Mouse (Mus musculus): Measurements from ENCODE around the gene Nr2f6.
"Not testable (repeated sequence)": the region's sequence is repeated elsewhere in the genome, so short reads cannot be mapped to it uniquely, and the experiment has no call there.

The Nr2f6 gene

DNA sequence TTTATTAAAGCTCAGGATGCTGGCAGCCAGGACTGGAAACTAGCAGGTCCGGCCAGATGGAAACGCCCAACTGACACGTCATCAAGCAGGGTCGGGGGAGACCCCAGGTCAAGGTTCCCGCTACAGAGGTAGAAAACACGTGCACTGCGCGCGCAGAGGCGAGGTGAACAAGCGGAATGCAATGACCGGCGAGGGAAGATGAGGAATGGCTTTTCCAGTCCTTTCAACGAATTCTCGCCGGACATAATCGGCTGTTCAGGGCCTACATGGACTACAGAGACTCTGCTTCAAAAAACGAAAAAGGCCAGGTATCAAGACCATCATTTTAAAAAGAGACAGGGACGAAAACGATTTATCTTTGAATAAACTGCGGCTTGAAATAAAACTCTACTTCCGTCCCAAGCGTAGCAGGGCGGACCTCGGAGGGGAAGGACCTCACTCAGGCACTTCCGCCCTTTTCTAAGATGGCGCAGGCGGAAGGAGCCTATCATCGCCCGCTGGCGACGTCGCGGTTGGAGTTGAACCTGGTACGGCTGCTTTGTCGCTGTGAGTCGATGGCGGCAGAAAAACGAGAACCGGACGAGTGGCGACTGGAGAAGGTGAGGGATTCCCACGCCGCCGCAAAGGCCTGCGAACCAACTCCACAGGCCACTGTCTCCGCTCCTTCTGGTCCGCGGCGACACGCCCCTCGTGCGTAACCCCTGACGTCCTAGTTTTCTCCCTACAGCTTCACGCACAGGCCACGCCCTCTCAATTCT lies 14.8 kb downstream of the Nr2f6 start, which contains the start of gene Use1:
Use1 (plus strand) TSS at position 78 of the 758 bp plus-strand sequence.
- peak; percentile 95 for DNase-seq

DNA sequence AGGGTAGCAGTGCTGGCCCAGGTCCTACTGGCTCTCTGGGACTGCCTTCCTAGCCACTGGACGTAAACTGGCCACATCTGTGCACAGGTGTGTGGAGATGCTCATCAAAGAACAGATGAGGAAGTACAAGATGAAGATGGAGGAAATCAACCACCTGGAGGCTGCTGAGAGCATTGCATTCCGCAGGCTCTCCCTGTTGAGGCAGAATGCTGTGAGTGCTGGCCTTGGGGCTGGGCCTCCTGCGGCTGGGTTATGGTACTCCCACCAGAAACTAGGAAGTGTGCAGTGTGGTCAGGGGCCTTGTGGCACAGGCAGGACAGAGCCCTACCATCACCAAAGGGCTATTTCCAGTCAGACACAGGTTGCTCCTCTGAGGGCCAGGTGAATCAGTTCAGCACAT lies 23.7 kb downstream of the Nr2f6 start:
- DNase-seq, result no peak

GRCm38 (mm10) chr8:71351520-71351919 lies 30.2 kb downstream of the Nr2f6 start:
- no peak for DNase-seq

DNA sequence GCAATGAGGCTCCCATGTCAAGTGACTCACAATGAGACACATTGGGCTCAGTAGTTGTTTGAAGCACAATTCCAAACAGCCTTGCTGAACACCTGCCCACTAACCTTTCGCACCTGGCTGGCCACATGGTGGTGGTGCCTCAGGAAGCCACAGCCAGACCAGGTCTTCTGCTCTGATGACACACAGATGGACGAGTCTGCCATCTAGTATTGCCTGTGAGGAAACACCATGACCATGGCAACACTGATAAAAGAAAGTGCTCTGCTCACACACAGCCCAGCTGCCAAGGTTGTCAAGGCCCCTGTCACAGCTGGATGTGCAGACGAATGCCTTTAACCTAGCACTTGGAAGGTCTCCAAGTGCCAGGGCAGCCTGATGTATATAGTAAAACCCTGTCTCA lies 30.6 kb downstream of the Nr2f6 start:
- no peak for DNase-seq

- DNase-seq, result no peak
Measured at GRCm38 (mm10) chr8:71346581-71346980, 35.2 kb downstream of the Nr2f6 start.

DNA sequence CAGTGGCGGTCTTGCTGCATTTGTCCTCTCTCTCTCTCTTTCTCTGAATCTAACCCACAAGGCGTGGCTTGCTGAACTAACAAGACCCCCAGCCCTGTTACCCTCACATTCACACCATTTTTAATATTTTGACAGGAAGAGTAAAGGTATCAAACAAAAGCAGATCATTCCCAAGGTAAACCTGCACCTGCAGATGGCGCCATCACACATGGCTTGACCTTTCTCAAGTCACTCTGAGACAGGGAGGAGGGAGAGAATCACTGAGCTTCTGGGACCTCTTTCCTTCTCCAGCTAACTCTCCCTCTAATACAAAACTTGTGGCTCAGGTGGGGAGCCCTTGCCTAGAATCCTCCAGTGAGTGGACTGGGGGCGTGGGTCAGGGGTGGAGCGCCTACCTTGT lies 41.1 kb downstream of the Nr2f6 start:
- DNase-seq, result peak; percentile 33

DNA sequence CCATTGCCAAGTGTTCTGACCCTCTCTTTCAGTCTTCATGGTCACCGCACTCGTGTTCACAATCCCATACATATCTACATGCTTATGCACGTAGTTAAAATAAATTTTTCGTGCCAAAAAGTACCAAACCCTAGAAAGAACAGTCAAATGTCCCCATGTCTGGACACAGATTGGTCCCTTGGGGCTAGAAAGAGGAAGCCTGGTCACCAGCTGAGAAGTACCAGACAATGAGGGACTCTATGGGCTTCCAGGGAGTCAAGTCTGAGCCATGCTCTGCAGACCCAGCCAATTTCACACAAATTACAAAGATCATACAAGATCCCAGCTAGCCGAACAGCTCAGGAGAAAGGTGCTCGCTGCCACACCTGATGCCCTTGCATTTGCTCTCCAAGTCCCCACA lies 43.9 kb downstream of the Nr2f6 start:
- DNase-seq, result not testable (repeated sequence)

DNA sequence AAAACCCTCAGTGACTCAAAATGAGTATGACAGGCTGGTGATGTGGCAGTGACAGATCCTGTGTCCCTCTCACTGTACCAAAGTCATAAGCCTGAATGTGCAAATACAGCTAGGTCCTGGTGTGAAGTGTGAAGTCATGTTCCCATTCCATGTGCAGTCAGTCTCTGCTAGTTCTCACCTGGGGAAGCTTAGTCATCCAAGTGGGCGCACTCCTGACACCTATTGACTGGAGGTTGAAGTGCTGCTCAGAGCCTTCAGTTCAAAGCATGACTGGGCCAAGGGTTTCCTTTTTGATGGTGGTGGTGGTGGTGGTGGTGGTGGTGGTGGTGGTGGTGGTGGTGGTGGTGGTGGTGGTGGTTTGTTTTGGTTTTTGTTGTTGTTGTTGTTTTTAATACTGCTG lies 56.9 kb downstream of the Nr2f6 start:
- DNase-seq, result no peak

Measured in cerebellum, adult 9-10 months (tissue).